Mouse (Mus musculus) forebrain, embryonic 14.5 days (tissue): ENCODE measurements around the gene Heatr5a. TPM values are rescaled to one million over a fixed set of nuclear protein-coding genes. Genes with fewer than 3 reads are reported as not detected.

ENCODE experiments used
- ATAC-seq: fragments of 200-750 bp; cut with Nextera tagmentation; 2 replicates; pipeline ENCODE4 v1.8.0; 2017; ENCODE audit warnings: mild to moderate bottlenecking, moderate library complexity
- DNase-seq: peaks from one replicate; pipeline ENCODE4 v3.0.0-alpha.2; 2015; ENCODE audit warnings: low spot score
- H3K27ac ChIP-seq: fragments of 300-500 bp; sonication (generic); 2 replicates; pipeline ENCODE4 v1.5.1; 2014; ENCODE audit warnings: low read depth, mild to moderate bottlenecking, control low read depth, low read length, moderate library complexity
- H3K27me3 ChIP-seq: fragments of 300-500 bp; sonication (generic); replicated peaks from 2 replicates; pipeline ENCODE4 v1.6.1; 2014; ENCODE audit warnings: low read length, control low read depth, mixed read lengths; ENCODE audit not compliant: control insufficient read depth, insufficient read depth
- H3K36me3 ChIP-seq: fragments of 300-500 bp; sonication (generic); 2 replicates; pipeline ENCODE4 v1.6.1; 2014; ENCODE audit warnings: low read length, control low read depth; ENCODE audit not compliant: control insufficient read depth, insufficient read depth
- H3K4me1 ChIP-seq: fragments of 300-500 bp; sonication (generic); 2 replicates; pipeline ENCODE4 v1.6.1; 2014; ENCODE audit warnings: antibody characterized with exemption, low read length, control low read depth; ENCODE audit not compliant: control insufficient read depth, insufficient read depth
- H3K4me2 ChIP-seq: fragments of 300-500 bp; sonication (generic); 2 replicates; pipeline ENCODE4 v1.6.1; 2014; ENCODE audit warnings: mild to moderate bottlenecking, control low read depth, low read length
- H3K4me3 ChIP-seq: fragments of 300-500 bp; sonication (generic); 2 replicates; pipeline ENCODE4 v1.5.1; 2014; ENCODE audit warnings: low read depth, low read length, control low read depth
- H3K9ac ChIP-seq: fragments of 300-500 bp; sonication (generic); 2 replicates; pipeline ENCODE4 v1.6.1; 2014; ENCODE audit warnings: mild to moderate bottlenecking, low read length, control low read depth, moderate library complexity
- H3K9me3 ChIP-seq: fragments of 300-500 bp; sonication (generic); replicated peaks from 2 replicates; pipeline ENCODE4 v1.6.1; 2016; ENCODE audit warnings: low read length, control low read depth, mixed read lengths; ENCODE audit not compliant: control insufficient read depth
- WGBS: fragments of 180-500 bp; shearing (Covaris S2); extraction: QIAGEN DNeasy Blood & Tissue Kit; methylation state at CpG from one replicate; pipeline ENCODE4 v1.1.7; 2014; 5-methylcytosine and 5-hydroxymethylcytosine counted together
- polyA plus RNA-seq: library from polyadenylated mRNA; unstranded; fragments of >200 nt; fragmentation: Nextera tagmentation; extraction: Ambion mirVana; gene quantifications from 2 replicates; pipeline ENCODE4 v1.2.1, GENCODE M21; 2014

Heatr5a gene
- polyA plus RNA-seq, 1 experiment from 2014 or later, result 4.8 TPM

- no peak for ATAC-seq
- WGBS, result 86% methylated on average over 9 of the region's 9 CpGs
- no peak for DNase-seq
- Histone ChIP-seq H3K27ac (no peak overlapping the region), H3K9ac (no peak overlapping the region), H3K4me1 (peaks cover 4% of the 10 kb centered on the region; the same call in 1 of the 2 replicates), H3K4me2 (no peak overlapping the region), H3K27me3 (no peaks in the 10 kb centered on the region), H3K4me3 (no peak overlapping the region), H3K36me3 (no peaks in the 10 kb centered on the region), H3K9me3 (no peaks in the 10 kb centered on the region)
These were observed 3.1 kb downstream of the Heatr5a start for GRCm38 (mm10) chr12:51967915-51968595.

GRCm38 (mm10) chr12:51957626-51958025 lies 13.5 kb downstream of the Heatr5a start:
- no peak overlapping the region for H3K27ac ChIP-seq
- H3K4me1 ChIP-seq, result no peaks in the 10 kb centered on the region
- H3K4me3 ChIP-seq, result no peak overlapping the region
- ATAC-seq (peak; percentile 54; the same call in 1 of the 2 replicates), DNase-seq (peak; percentile 63)
- no peaks in the 10 kb centered on the region for H3K27me3 ChIP-seq
- H3K9ac ChIP-seq, result no peak overlapping the region
- WGBS, result 59% methylated on average over 6 of the region's 6 CpGs
- H3K4me2 ChIP-seq, result no peak overlapping the region
- peaks cover 9% of the 10 kb centered on the region; the same call in 1 of the 2 replicates for H3K36me3 ChIP-seq
- no peaks in the 10 kb centered on the region for H3K9me3 ChIP-seq

GRCm38 (mm10) chr12:51952309-51952708 lies 18.8 kb downstream of the Heatr5a start:
- 86% methylated on average over 10 of the region's 10 CpGs for WGBS
- Histone ChIP-seq H3K4me3 (no peak overlapping the region), H3K4me2 (no peak overlapping the region), H3K9me3 (no peaks in the 10 kb centered on the region), H3K27me3 (no peaks in the 10 kb centered on the region), H3K36me3 (peaks cover 42% of the 10 kb centered on the region), H3K4me1 (no peaks in the 10 kb centered on the region), H3K9ac (no peak overlapping the region), H3K27ac (no peak overlapping the region)
- ATAC-seq (no peak), DNase-seq (no peak)

- no peak for ATAC-seq
- Histone ChIP-seq H3K9ac (no peak overlapping the region), H3K36me3 (peaks cover 36% of the 10 kb centered on the region)
These were observed 23.6 kb downstream of the Heatr5a start for GRCm38 (mm10) chr12:51947498-51947945.

GRCm38 (mm10) chr12:51945331-51945730 lies 25.8 kb downstream of the Heatr5a start:
- Histone ChIP-seq H3K36me3 (peaks cover 17% of the 10 kb centered on the region), H3K9ac (no peak overlapping the region), H3K4me1 (no peaks in the 10 kb centered on the region), H3K27ac (no peak overlapping the region), H3K4me3 (no peak overlapping the region), H3K27me3 (no peaks in the 10 kb centered on the region), H3K4me2 (no peak overlapping the region), H3K9me3 (no peaks in the 10 kb centered on the region)
- DNase-seq, result peak; percentile 22
- 18% methylated on average over 9 of the region's 9 CpGs for WGBS
- ATAC-seq, result no peak

More at GRCm38 (mm10) chr12:51947498-51947945, 23.6 kb downstream of the Heatr5a start:
- no peak overlapping the region for H3K27ac ChIP-seq
- peak; percentile 6 for DNase-seq
- H3K4me2 ChIP-seq, result no peak overlapping the region
- no peaks in the 10 kb centered on the region for H3K27me3 ChIP-seq
- WGBS, result 89% methylated on average over 10 of the region's 10 CpGs
- H3K9me3 ChIP-seq, result no peaks in the 10 kb centered on the region
- no peaks in the 10 kb centered on the region for H3K4me1 ChIP-seq
- no peak overlapping the region for H3K4me3 ChIP-seq

GRCm38 (mm10) chr12:51939848-51940247 lies 31.3 kb downstream of the Heatr5a start:
- Histone ChIP-seq H3K27ac (no peak overlapping the region), H3K4me2 (no peak overlapping the region), H3K9me3 (no peaks in the 10 kb centered on the region), H3K4me3 (no peak overlapping the region), H3K36me3 (peaks cover 11% of the 10 kb centered on the region; the same call in 1 of the 2 replicates), H3K27me3 (no peaks in the 10 kb centered on the region), H3K9ac (no peak overlapping the region), H3K4me1 (no peaks in the 10 kb centered on the region)
- ATAC-seq, result no peak
- no peak for DNase-seq
- 89% methylated on average over 4 of the region's 4 CpGs for WGBS

GRCm38 (mm10) chr12:51937938-51938337 lies 33.2 kb downstream of the Heatr5a start:
- Histone ChIP-seq H3K4me1 (no peaks in the 10 kb centered on the region), H3K27ac (no peak overlapping the region), H3K36me3 (peaks cover 11% of the 10 kb centered on the region; the same call in 1 of the 2 replicates), H3K4me2 (no peak overlapping the region), H3K9ac (no peak overlapping the region), H3K4me3 (no peak overlapping the region), H3K9me3 (no peaks in the 10 kb centered on the region), H3K27me3 (no peaks in the 10 kb centered on the region)
- 91% methylated on average over 6 of the region's 6 CpGs for WGBS
- ATAC-seq (no peak), DNase-seq (no peak)

GRCm38 (mm10) chr12:51929630-51930029 lies 41.5 kb downstream of the Heatr5a start:
- H3K27ac ChIP-seq, result no peak overlapping the region
- peaks cover 9% of the 10 kb centered on the region; the same call in 1 of the 2 replicates for H3K36me3 ChIP-seq
- H3K27me3 ChIP-seq, result no peaks in the 10 kb centered on the region
- DNase-seq (no peak), ATAC-seq (no peak)
- 91% methylated on average over 2 of the region's 2 CpGs for WGBS
- H3K9ac ChIP-seq, result no peak overlapping the region
- H3K4me2 ChIP-seq, result no peak overlapping the region
- H3K4me3 ChIP-seq, result no peak overlapping the region
- H3K4me1 ChIP-seq, result no peaks in the 10 kb centered on the region
- no peaks in the 10 kb centered on the region for H3K9me3 ChIP-seq

- WGBS, result 82% methylated on average over 2 of the region's 2 CpGs
- Histone ChIP-seq H3K4me2 (no peak overlapping the region), H3K36me3 (peaks cover 22% of the 10 kb centered on the region; the same call in 1 of the 2 replicates), H3K27me3 (no peaks in the 10 kb centered on the region), H3K4me3 (no peak overlapping the region), H3K9ac (no peak overlapping the region), H3K27ac (no peak overlapping the region), H3K4me1 (no peaks in the 10 kb centered on the region), H3K9me3 (no peaks in the 10 kb centered on the region)
- ATAC-seq, result no peak
- no peak for DNase-seq
These were observed 53.9 kb downstream of the Heatr5a start for GRCm38 (mm10) chr12:51917191-51917590.
